Mouse (Mus musculus) natural killer cell, adult 2 months (primary cell): ENCODE results near the gene Cul7.

Experiments
- DNase-seq, 2 experiments: peaks; one replicate each; pipeline ENCODE4 v3.0.0; 2022; ENCODE audit warnings: low spot score in 2 of 2

Cul7 gene

GRCm38 (mm10) chr17:46628791-46629684 is 21.1 kb upstream of the Cul7 start, which contains the start of gene Ptk7:
TSS of gene Ptk7 (minus strand) at chr17:46629504.
- no peak for DNase-seq

GRCm38 (mm10) chr17:46629685-46630441 is 20.3 kb upstream of the Cul7 start:
- DNase-seq: no peak

GRCm38 (mm10) chr17:46636831-46637523 is 13.2 kb upstream of the Cul7 start:
- DNase-seq: peak; percentile 45

- DNase-seq: no peak
These were observed 10.2 kb upstream of the Cul7 start for GRCm38 (mm10) chr17:46639929-46640328.

GRCm38 (mm10) chr17:46642060-46642459 is 8.1 kb upstream of the Cul7 start:
- DNase-seq: no peak

- no peak for DNase-seq
These were observed 5.9 kb upstream of the Cul7 start for GRCm38 (mm10) chr17:46644152-46644805.

- DNase-seq: peak in 1 of 2 experiments; percentile 22
These were observed 5.1 kb upstream of the Cul7 start for GRCm38 (mm10) chr17:46644916-46645475.

- DNase-seq: peak; percentile 98
These were observed 4.4 kb upstream of the Cul7 start, which contains the start of the genes Klc4 and Mrpl2 for GRCm38 (mm10) chr17:46645561-46646321. TSS of gene Klc4 (minus strand) at chr17:46646022. TSS of gene Mrpl2 (plus strand) at chr17:46646229.

GRCm38 (mm10) chr17:46646322-46646662 is 3.8 kb upstream of the Cul7 start:
- no peak for DNase-seq

GRCm38 (mm10) chr17:46647279-46647678 is 2.9 kb upstream of the Cul7 start:
- DNase-seq: no peak

- no peak for DNase-seq
These were observed 1.7 kb upstream of the Cul7 start for GRCm38 (mm10) chr17:46648436-46648835.

- DNase-seq: no peak
These were observed 326 bp upstream of the Cul7 start for GRCm38 (mm10) chr17:46649811-46650210.

GRCm38 (mm10) chr17:46651292-46651691 is 1.2 kb downstream of the Cul7 start:
- DNase-seq: no peak

- DNase-seq: no peak
These were observed 1.8 kb downstream of the Cul7 start for GRCm38 (mm10) chr17:46651755-46652547.

GRCm38 (mm10) chr17:46656054-46656453 is 5.9 kb downstream of the Cul7 start:
- no peak for DNase-seq

- DNase-seq: no peak
These were observed 11.2 kb downstream of the Cul7 start for GRCm38 (mm10) chr17:46661351-46661750.

- no peak for DNase-seq
These were observed 11.8 kb downstream of the Cul7 start for GRCm38 (mm10) chr17:46661981-46662380.

GRCm38 (mm10) chr17:46662730-46663129 is 12.6 kb downstream of the Cul7 start:
- DNase-seq: no peak

GRCm38 (mm10) chr17:46667712-46668111 is 17.6 kb downstream of the Cul7 start:
- DNase-seq: no peak

GRCm38 (mm10) chr17:46669911-46670310 is 19.8 kb downstream of the Cul7 start:
- no peak for DNase-seq
